Mouse (Mus musculus): ENCODE results near the gene Cldn13.

DNA sequence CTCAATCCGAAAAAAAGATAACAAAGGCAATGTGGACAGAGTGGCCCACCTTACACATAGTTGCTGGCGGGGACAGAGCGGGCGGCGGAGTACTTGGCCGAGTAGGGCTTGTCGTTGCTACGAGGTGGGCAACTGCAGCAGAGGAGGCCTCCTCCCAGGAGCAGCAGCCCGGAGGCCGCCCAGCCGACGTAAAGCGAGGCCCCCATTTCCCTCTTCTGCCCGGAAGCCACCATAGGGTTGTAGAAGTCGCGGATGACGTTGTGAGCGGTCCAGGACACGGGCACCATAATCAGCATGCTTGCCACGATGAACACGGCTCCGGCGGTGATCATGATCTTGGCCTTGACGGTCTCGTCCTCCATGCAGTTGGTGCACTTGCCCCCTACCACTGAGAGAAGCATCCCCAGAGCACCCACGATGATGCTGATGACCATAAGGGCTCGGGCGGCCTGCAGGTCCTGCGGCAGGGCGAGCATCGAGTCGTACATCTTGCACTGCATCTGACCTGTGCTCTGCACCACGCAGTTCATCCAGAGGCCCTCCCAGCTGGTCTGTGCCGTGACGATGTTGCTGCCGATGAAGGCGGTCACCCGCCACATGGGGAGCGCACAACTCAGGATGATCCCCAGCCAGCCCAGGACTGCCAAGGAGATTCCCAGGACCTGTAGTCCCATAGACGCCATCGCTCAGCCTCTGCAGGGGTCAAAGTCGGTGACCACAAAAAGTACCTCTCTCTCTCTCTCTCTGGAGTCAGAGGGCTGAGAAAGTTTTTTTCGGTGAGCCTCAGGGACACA, 30.9 kb upstream of the Cldn13 start:
- TF ChIP-seq ZNF384 (IDR thresholded peaks at IDR 0.05; ENCODE audit: low read depth, low read length) (no peak), MAFK (IDR thresholded peaks at IDR 0.05; ENCODE audit: insufficient read depth, low read depth, low read length) (no peak), CHD2 (IDR thresholded peaks at IDR 0.05; ENCODE audit: low read depth, low read length) (no peak), HCFC1 (IDR thresholded peaks at IDR 0.05; ENCODE audit: borderline replicate concordance, insufficient read depth, low read length) (no peak)

All from ES-E14 (cell line).